Mouse (Mus musculus) C2C12 (cell line): ENCODE data around the gene Cdkl4. TPM values are rescaled to one million over a fixed set of nuclear protein-coding genes. Genes with fewer than 3 reads are reported as not detected.

Source experiments
- H3K27me3 ChIP-seq: one replicate; pipeline ENCODE4 v1.6.1; 2011; ENCODE audit not compliant: control insufficient read depth, insufficient read depth, insufficient read length
- H3K36me3 ChIP-seq: one replicate; pipeline ENCODE4 v1.6.1; 2011; ENCODE audit not compliant: control insufficient read depth, insufficient read depth
- H3K4me3 ChIP-seq: one replicate; pipeline ENCODE4 v1.5.1; 2011; ENCODE audit warnings: mild to moderate bottlenecking, control low read depth; ENCODE audit not compliant: poor library complexity, insufficient read depth, severe bottlenecking
- H3K79me2 ChIP-seq: one replicate; pipeline ENCODE4 v1.6.1; 2011; ENCODE audit not compliant: control insufficient read depth, insufficient read depth
- H3K79me3 ChIP-seq: one replicate; pipeline ENCODE4 v1.6.1; 2011; ENCODE audit warnings: low read depth, control low read depth
- H3ac ChIP-seq: one replicate; pipeline ENCODE3; 2011; ENCODE audit warnings: low read depth; ENCODE audit not compliant: control insufficient read depth, insufficient read length
- CEBPB ChIP-seq: IDR thresholded peaks from one replicate; pipeline ENCODE4 v1.6.1; 2011; ENCODE audit warnings: low read depth, mild to moderate bottlenecking, control low read depth, moderate library complexity
- CTCF ChIP-seq: IDR thresholded peaks from one replicate; pipeline ENCODE4 v1.5.1; 2011; ENCODE audit not compliant: control insufficient read depth, insufficient read depth, insufficient read length
- FOSL1 ChIP-seq: IDR thresholded peaks from one replicate; pipeline ENCODE4 v1.8.0; 2011; ENCODE audit warnings: mild to moderate bottlenecking, low read length; ENCODE audit not compliant: poor library complexity, insufficient read depth, severe bottlenecking
- MAX ChIP-seq: IDR thresholded peaks from one replicate; pipeline ENCODE4 v1.6.1; 2011; ENCODE audit warnings: mild to moderate bottlenecking, control low read depth
- MYOD1 ChIP-seq: IDR thresholded peaks from one replicate; pipeline ENCODE4 v1.6.1; 2011; ENCODE audit warnings: low read depth; ENCODE audit not compliant: control insufficient read depth, insufficient read length
- MYOG ChIP-seq: IDR thresholded peaks from one replicate; pipeline ENCODE4 v1.6.1; 2011; ENCODE audit not compliant: control insufficient read depth, insufficient read length; ENCODE audit errors: extremely low read depth
- USF1 ChIP-seq: IDR thresholded peaks from one replicate; pipeline ENCODE4 v1.6.1; 2011; ENCODE audit warnings: low read depth, mild to moderate bottlenecking, control low read depth, moderate library complexity
- polyA plus RNA-seq: library from polyadenylated mRNA; unstranded; fragments of >200 nt; fragmentation: generic; extraction: Trizol; gene quantifications from one replicate; pipeline ENCODE4 v1.2.1, GENCODE M21; 2012; ENCODE audit warnings: missing spikeins

The Cdkl4 gene
- polyA plus RNA-seq, 1 experiment = not detected

DNA sequence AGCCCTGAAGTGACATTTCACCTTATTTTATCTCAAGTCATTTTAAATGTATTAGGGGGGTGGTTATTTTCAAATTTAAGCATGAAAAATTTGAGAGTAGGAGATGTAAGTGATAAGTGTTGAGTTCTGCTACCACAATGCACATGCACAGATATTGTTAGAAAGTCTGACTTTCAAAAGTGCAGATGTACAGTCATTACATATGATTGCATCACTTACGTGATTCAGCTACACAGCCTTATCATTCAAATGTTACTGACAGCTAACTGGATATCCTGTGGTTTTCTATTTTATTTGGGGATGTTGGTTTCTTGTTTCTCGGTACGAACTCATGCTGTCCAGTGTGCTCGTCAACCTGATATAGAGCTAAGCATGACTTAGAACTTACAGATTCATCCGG is 92.5 kb downstream of the Cdkl4 start:
- peak; percentile 56 for TF ChIP-seq CEBPB
- TF ChIP-seq MYOG = no peak
- no peaks in the 10 kb centered on the region for H3K36me3 ChIP-seq
- H3K27me3 ChIP-seq = no peaks in the 10 kb centered on the region
- no peak overlapping the region for H3K4me3 ChIP-seq
- no peaks in the 10 kb centered on the region for H3K79me2 ChIP-seq
- H3K79me3 ChIP-seq = no peaks in the 10 kb centered on the region
- H3ac ChIP-seq = no peak overlapping the region

DNA sequence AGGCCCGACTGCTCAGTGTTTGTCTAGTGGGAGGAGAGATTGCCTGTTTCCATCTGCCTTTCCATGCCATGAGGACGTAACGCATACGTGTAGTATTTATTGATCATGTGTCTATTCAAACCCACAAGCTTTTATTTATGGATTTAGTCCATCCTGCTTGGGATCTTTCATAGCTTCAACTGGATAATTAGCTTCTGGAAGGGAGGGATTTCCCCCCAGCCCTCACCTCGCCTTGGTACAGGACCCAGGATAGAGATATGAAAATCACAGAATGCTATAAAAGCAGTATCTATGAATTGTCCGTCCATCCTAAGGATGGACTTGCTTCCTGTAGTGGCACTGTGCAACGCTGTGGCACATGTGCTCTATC is 96.8 kb downstream of the Cdkl4 start:
- no peaks in the 10 kb centered on the region for H3K36me3 ChIP-seq
- no peaks in the 10 kb centered on the region for H3K27me3 ChIP-seq
- H3K4me3 ChIP-seq = peak overlapping the region; percentile 59
- peaks cover 38% of the 10 kb centered on the region for H3K79me3 ChIP-seq
- no peak for TF ChIP-seq MYOD1
- no peak for TF ChIP-seq FOSL1
- TF ChIP-seq CEBPB = no peak
- no peak for TF ChIP-seq MYOG
- TF ChIP-seq USF1 = no peak
- TF ChIP-seq CTCF = no peak
- no peak for TF ChIP-seq MAX
- H3ac ChIP-seq = no peak overlapping the region
- H3K79me2 ChIP-seq = peaks cover 42% of the 10 kb centered on the region

DNA sequence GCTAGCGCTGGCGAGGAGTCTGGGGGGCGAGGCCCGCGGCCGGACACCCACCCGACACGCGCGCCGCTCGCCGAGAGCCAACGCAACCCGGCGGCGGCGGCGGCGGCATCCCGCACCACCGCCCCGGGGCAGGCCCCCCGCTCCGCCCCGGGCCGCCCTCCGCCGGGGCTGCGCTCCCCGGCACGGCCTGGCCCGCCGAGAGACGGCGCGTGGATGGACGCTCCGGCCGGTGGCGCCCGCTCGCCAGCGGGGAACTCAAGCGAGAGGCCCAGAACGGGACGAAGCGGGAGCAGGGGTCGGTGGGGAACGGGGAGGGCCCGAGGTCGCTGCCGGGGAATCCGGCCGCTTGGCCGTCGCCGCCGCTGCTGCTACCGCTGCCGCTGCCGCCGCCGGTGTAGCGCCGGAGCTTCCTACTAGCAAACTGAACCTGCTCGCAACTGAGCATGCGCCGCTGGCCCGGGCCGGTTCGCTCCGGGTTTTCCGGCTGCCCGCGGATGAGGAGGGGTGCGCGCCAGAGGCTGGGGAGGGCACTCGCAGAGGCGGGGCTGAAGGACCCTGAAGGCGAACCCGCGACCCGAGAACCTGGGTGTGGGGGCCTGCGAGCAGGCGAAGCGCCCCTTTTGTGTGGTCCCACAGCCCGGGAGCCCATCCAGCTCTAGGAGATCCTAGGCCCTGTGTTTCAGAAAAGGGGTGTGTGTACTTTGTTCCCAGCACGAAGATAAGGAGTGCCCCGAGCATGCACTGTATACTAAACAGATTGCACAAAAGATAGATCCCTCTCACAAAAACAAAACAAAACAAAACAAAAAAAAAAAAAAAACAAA is 97.4 kb downstream of the Cdkl4 start, which contains the start of gene Sos1:
TSS of gene Sos1 (minus strand) at position 423 of the 824 bp plus-strand sequence.
- H3ac ChIP-seq = peak within 1 kb of the TSS; percentile 100
- no peaks in the 10 kb centered on the region for H3K27me3 ChIP-seq
- TF ChIP-seq CEBPB (no peak), CTCF (no peak), MAX (peak; percentile 48), MYOD1 (no peak), MYOG (no peak)
- peak within 1 kb of the TSS; percentile 59 for H3K4me3 ChIP-seq
- H3K79me2 ChIP-seq = peaks cover 48% of the 10 kb centered on the region
- H3K36me3 ChIP-seq = no peaks in the 10 kb centered on the region
- peaks cover 42% of the 10 kb centered on the region for H3K79me3 ChIP-seq

DNA sequence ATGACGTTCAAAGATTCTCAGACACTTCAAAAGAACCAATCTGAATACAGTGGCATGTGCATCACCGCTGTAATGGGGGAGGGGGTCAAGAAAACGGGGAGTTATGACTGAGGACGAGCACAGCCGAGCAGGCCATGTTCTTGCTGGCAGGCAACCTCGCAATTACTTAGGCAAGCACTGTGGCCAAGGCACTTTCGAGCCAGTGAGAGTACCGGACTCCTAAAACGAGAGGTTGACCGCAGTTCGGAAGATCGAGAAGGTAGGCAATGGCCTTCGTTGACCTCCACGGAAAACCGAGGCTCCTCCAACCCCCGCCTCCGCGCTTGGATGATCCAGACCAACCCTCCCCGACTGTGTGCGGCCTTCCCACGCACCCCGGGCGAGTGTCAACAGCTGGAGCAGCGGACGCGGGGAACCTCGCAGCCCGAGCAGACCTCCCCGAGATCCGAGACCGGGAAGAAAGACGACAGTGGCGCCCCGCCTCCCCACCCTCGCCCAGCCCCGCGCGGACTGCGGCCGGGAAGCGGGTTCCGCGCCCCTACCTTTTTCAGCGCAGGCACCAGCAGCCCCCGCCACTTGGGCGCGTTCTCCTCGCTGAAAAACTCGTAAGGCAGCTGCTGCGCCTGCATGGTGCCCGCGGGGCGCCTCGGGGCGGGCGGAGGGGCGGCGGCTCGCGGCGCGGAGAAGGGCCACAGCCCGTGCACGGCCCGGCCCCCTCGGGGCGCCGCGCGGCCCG is 98.2 kb downstream of the Cdkl4 start:
- H3K4me3 ChIP-seq = peak overlapping the region; percentile 59
- no peaks in the 10 kb centered on the region for H3K36me3 ChIP-seq
- peaks cover 55% of the 10 kb centered on the region for H3K79me2 ChIP-seq
- peak overlapping the region; percentile 100 for H3ac ChIP-seq
- no peaks in the 10 kb centered on the region for H3K27me3 ChIP-seq
- TF ChIP-seq USF1 (no peak), CEBPB (no peak), MYOD1 (no peak), FOSL1 (no peak), CTCF (no peak), MYOG (no peak), MAX (no peak)
- peaks cover 47% of the 10 kb centered on the region for H3K79me3 ChIP-seq

DNA sequence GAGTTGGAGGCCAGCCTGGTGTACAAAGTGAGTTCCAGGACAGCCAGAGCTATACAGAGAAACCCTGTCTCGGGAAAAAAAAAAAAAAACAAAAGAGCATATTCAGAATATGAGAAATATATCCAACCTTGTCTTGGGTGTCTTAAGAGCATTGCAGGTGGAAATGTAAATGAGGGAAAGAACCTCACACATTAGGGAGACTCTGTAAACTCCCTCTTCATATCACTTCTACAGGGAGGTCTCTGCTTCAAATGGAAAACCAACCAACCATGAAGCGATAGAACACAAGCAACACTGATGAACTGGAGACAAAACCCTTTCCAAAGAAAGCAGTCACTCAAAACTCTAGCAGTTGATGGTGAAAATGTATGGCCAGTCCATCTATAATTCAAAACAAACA is 99.9 kb downstream of the Cdkl4 start:
- no peak overlapping the region for H3K4me3 ChIP-seq
- peaks cover 61% of the 10 kb centered on the region for H3K79me3 ChIP-seq
- H3K27me3 ChIP-seq = no peaks in the 10 kb centered on the region
- peaks cover 73% of the 10 kb centered on the region for H3K79me2 ChIP-seq
- TF ChIP-seq CTCF (no peak), MYOD1 (no peak), USF1 (no peak)
- H3K36me3 ChIP-seq = no peaks in the 10 kb centered on the region
- H3ac ChIP-seq = no peak overlapping the region

DNA sequence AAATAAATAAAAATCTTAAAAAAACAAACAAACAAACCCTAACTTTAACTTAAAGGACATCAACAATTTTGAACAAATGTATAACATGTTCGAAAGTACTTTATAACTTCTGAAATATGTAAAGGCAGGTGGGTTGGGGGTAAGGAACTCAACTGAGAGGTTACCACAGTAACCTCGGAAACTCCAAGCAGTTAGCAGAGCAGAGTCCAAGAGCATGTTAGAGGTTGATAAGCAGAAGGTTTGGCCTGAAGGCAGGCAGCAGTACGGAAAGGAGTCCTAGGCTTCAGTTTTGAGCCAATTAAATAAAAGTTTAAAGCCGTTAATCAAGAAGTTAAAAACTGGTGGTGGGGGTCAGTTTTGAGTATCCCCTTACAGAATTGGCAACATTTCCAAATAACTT is 101.1 kb downstream of the Cdkl4 start:
- Histone ChIP-seq H3K4me3 (no peak overlapping the region), H3K27me3 (no peaks in the 10 kb centered on the region), H3ac (no peak overlapping the region), H3K79me3 (peaks cover 72% of the 10 kb centered on the region), H3K79me2 (peaks cover 85% of the 10 kb centered on the region), H3K36me3 (no peaks in the 10 kb centered on the region)
- TF ChIP-seq FOSL1 (no peak), CEBPB (no peak), CTCF (no peak), MAX (no peak), MYOG (no peak), USF1 (no peak), MYOD1 (no peak)

Other genes starting within 250 kb of the Cdkl4 start
- gene Gm10190, start 204.3 kb downstream of the Cdkl4 start, polyA plus RNA-seq = not detected
- 4.2 TPM for gene Sos1, start 97.4 kb downstream of the Cdkl4 start, polyA plus RNA-seq
- gene Map4k3, start 150.7 kb upstream of the Cdkl4 start, polyA plus RNA-seq = 3.0 TPM